ENCODE assay signal across 8 mouse cellular contexts in genomic region chr16:4560145-4560952, GRCm38 (mm10). TPM values are rescaled to one million over a fixed set of nuclear protein-coding genes. Genes with fewer than 3 reads are reported as not detected.
A peak's percentile ranks its signal among the peaks of the same experiment; 100 is the strongest.
DNase-seq lines count a peak whose midpoint lies in the region; ATAC-seq and TF ChIP-seq lines count a peak whose summit lies in the region.

No protein-coding gene starts in this region.

- peak; percentile 87 for TF ChIP-seq CTCF in bone marrow macrophage, adult 2 months (IDR thresholded peaks at IDR 0.05; ENCODE audit: low read depth, low read length)
- TF ChIP-seq CTCF in embryonic fibroblast, embryonic 13.5 days (IDR thresholded peaks at IDR 0.05; ENCODE audit: borderline replicate concordance, insufficient read depth, low read length), result peak; percentile 37; the same call in 1 of the 2 replicates

- H3K4me2 ChIP-seq in heart, embryonic 13.5 days, result peak overlapping the region; percentile 84
- peak overlapping the region; percentile 93 for H3K4me2 ChIP-seq in kidney, embryonic 16.5 days (replicated peaks; ENCODE audit: low read depth, low read length)
- H3K4me2 ChIP-seq in liver, embryonic 13.5 days, result peak overlapping the region; percentile 99
- H3K4me2 ChIP-seq in stomach, embryonic 15.5 days, result peak overlapping the region; percentile 93

- ATAC-seq in CD4-positive, CD25-positive, alpha-beta regulatory T cell, adult 4 months, result peak; percentile 13
- peak; percentile 18; the same call in 1 of the 2 replicates for ATAC-seq in heart, embryonic 13.5 days (ENCODE audit: extremely low read depth, insufficient number of reproducible peaks, low FRiP score, low TSS enrichment)
- peak; percentile 50 for ATAC-seq in kidney, embryonic 16.5 days (ENCODE audit: low FRiP score, low TSS enrichment)
- ATAC-seq in liver, embryonic 13.5 days (ENCODE audit: low read depth), result peak; percentile 41
- ATAC-seq in stomach, embryonic 15.5 days (ENCODE audit: insufficient read depth, low FRiP score, low read depth), result peak; percentile 16

- DNase-seq in liver, embryonic 13.5 days, result peak; percentile 59
- peak; percentile 83 for DNase-seq in naive thymus-derived CD4-positive, alpha-beta T cell, adult 2 months (ENCODE audit: low read depth)

- H3K9ac ChIP-seq in heart, embryonic 13.5 days, result peak overlapping the region; percentile 91
- peak overlapping the region; percentile 82 for H3K9ac ChIP-seq in kidney, embryonic 16.5 days (replicated peaks; ENCODE audit: low read length)
- peak overlapping the region; percentile 85 for H3K9ac ChIP-seq in liver, embryonic 13.5 days
- H3K9ac ChIP-seq in stomach, embryonic 15.5 days, result peak overlapping the region; percentile 39; the same call in 1 of the 2 replicates

- H3K4me1 ChIP-seq in bone marrow macrophage, adult 2 months (ENCODE audit: control insufficient read depth, insufficient read depth, low read length), result peaks cover 12% of the 10 kb centered on the region
- no peaks in the 10 kb centered on the region for H3K4me1 ChIP-seq in embryonic fibroblast, embryonic 13.5 days (ENCODE audit: control insufficient read depth, insufficient read depth, low read length)
- H3K4me1 ChIP-seq in heart, embryonic 13.5 days, result peaks cover 27% of the 10 kb centered on the region
- H3K4me1 ChIP-seq in kidney, embryonic 16.5 days (ENCODE audit: insufficient read depth, low read length), result peaks cover 16% of the 10 kb centered on the region
- peaks cover 46% of the 10 kb centered on the region for H3K4me1 ChIP-seq in liver, embryonic 13.5 days (replicated peaks)
- H3K4me1 ChIP-seq in stomach, embryonic 15.5 days, result peaks cover 24% of the 10 kb centered on the region

- H3K27me3 ChIP-seq in heart, embryonic 13.5 days (replicated peaks), result no peaks in the 10 kb centered on the region
- no peaks in the 10 kb centered on the region for H3K27me3 ChIP-seq in kidney, embryonic 16.5 days (ENCODE audit: insufficient read depth, low read length)
- H3K27me3 ChIP-seq in liver, embryonic 13.5 days, result 0 out of 2 replicates have a peak, but pooled peaks cover 4% of the 10 kb centered on the region
- H3K27me3 ChIP-seq in stomach, embryonic 15.5 days (replicated peaks), result no peaks in the 10 kb centered on the region

- TF ChIP-seq POLR2A in bone marrow macrophage, adult 2 months (IDR thresholded peaks at IDR 0.05; ENCODE audit: borderline replicate concordance, low read depth, low read length), result 0 out of 2 replicates have a peak, but pooled peaks have one; percentile 56
- TF ChIP-seq POLR2A in embryonic fibroblast, embryonic 13.5 days (IDR thresholded peaks at IDR 0.05; ENCODE audit: low read depth, low read length), result no peak

- H3K27ac ChIP-seq in bone marrow macrophage, adult 2 months (ENCODE audit: insufficient read depth, low read depth, low read length), result peak overlapping the region; percentile 87
- no peak overlapping the region for H3K27ac ChIP-seq in embryonic fibroblast, embryonic 13.5 days (ENCODE audit: insufficient read depth, low read length)
- peak overlapping the region; percentile 92 for H3K27ac ChIP-seq in heart, embryonic 13.5 days (replicated peaks)
- H3K27ac ChIP-seq in kidney, embryonic 16.5 days (ENCODE audit: low read length), result peak overlapping the region; percentile 97
- H3K27ac ChIP-seq in liver, embryonic 13.5 days, result peak overlapping the region; percentile 92
- peak overlapping the region; percentile 96 for H3K27ac ChIP-seq in stomach, embryonic 15.5 days

- H3K36me3 ChIP-seq in heart, embryonic 13.5 days, result peaks cover 8% of the 10 kb centered on the region; the same call in 1 of the 2 replicates
- peaks cover 2% of the 10 kb centered on the region; the same call in 1 of the 2 replicates for H3K36me3 ChIP-seq in kidney, embryonic 16.5 days (ENCODE audit: insufficient read depth, low read length)
- 0 out of 2 replicates have a peak, but pooled peaks cover 5% of the 10 kb centered on the region for H3K36me3 ChIP-seq in liver, embryonic 13.5 days
- H3K36me3 ChIP-seq in stomach, embryonic 15.5 days, result no peaks in the 10 kb centered on the region

- peak overlapping the region; percentile 85 for H3K4me3 ChIP-seq in bone marrow macrophage, adult 2 months (ENCODE audit: insufficient read depth, low read length)
- H3K4me3 ChIP-seq in embryonic fibroblast, embryonic 13.5 days (ENCODE audit: insufficient read depth, low read length), result peak overlapping the region; percentile 71
- peak overlapping the region; percentile 85 for H3K4me3 ChIP-seq in heart, embryonic 13.5 days
- H3K4me3 ChIP-seq in kidney, embryonic 16.5 days (ENCODE audit: low read length), result peak overlapping the region; percentile 85
- H3K4me3 ChIP-seq in liver, embryonic 13.5 days (replicated peaks), result peak overlapping the region; percentile 77
- peak overlapping the region; percentile 88 for H3K4me3 ChIP-seq in stomach, embryonic 15.5 days (replicated peaks)

- under 1% methylated on average over 43 of the region's 43 CpGs for WGBS in heart, embryonic 13.5 days
- under 1% methylated on average over 43 of the region's 43 CpGs for WGBS in kidney, embryonic 16.5 days
- 1% methylated on average over 43 of the region's 43 CpGs for WGBS in liver, embryonic 13.5 days (ENCODE audit: insufficient replicate concordance)
- WGBS in stomach, embryonic 15.5 days, result under 1% methylated on average over 42 of the region's 43 CpGs

- no peaks in the 10 kb centered on the region for H3K9me3 ChIP-seq in heart, embryonic 13.5 days
- no peaks in the 10 kb centered on the region for H3K9me3 ChIP-seq in kidney, embryonic 16.5 days (ENCODE audit: low read length)
- H3K9me3 ChIP-seq in liver, embryonic 13.5 days (replicated peaks), result no peaks in the 10 kb centered on the region
- no peaks in the 10 kb centered on the region for H3K9me3 ChIP-seq in stomach, embryonic 15.5 days

RNA-seq across cellular contexts. Expression of gene Tfap4, which starts 0.7 kb away (rescaled TPM):
- 1 to 10 TPM; 6.5 to 7.3 TPM for polyA plus RNA-seq in CD4-positive, CD25-positive, alpha-beta regulatory T cell, adult 4 months (2017; shearing (Covaris generic))
- 7.1 and 8.0 TPM in 2 replicates for polyA plus RNA-seq in bone marrow macrophage, adult 2 months (2012; ENCODE audit: insufficient read depth, insufficient read length, missing spikeins)
- polyA plus RNA-seq in embryonic fibroblast, embryonic 13.5 days (2011; ENCODE audit: insufficient read length, low read depth, missing spikeins), result 3.4 and 6.9 TPM in 2 replicates
- polyA plus RNA-seq in heart, embryonic 13.5 days (2015; fragmentation: Nextera tagmentation; extraction: Ambion mirVana), result 6.3 and 7.7 TPM in 2 replicates
- polyA plus RNA-seq in kidney, embryonic 16.5 days (2015; fragmentation: Nextera tagmentation; extraction: Ambion mirVana), result 21.8 and 25.5 TPM in 2 replicates
- 8.4 and 10.7 TPM in 2 replicates for polyA plus RNA-seq in liver, embryonic 13.5 days (2015; fragmentation: Nextera tagmentation; extraction: Ambion mirVana)
- polyA plus RNA-seq in stomach, embryonic 15.5 days (2015; fragmentation: Nextera tagmentation; extraction: Ambion mirVana), result 20.3 and 22.4 TPM in 2 replicates

RNA-seq across cellular contexts. Expression of gene Srl, which starts 18.7 kb away (rescaled TPM):
- polyA plus RNA-seq in CD4-positive, CD25-positive, alpha-beta regulatory T cell, adult 4 months (2017; shearing (Covaris generic)), result under 1 TPM; 0.42 to 0.97 TPM
- 1.6 and 3.8 TPM in 2 replicates for polyA plus RNA-seq in bone marrow macrophage, adult 2 months (2012; ENCODE audit: insufficient read depth, insufficient read length, missing spikeins)
- 3.9 and 5.9 TPM in 2 replicates for polyA plus RNA-seq in embryonic fibroblast, embryonic 13.5 days (2011; ENCODE audit: insufficient read length, low read depth, missing spikeins)
- polyA plus RNA-seq in heart, embryonic 13.5 days (2015; fragmentation: Nextera tagmentation; extraction: Ambion mirVana), result 177 and 181 TPM in 2 replicates
- polyA plus RNA-seq in kidney, embryonic 16.5 days (2015; fragmentation: Nextera tagmentation; extraction: Ambion mirVana), result 18.2 and 19.2 TPM in 2 replicates
- 3.1 and 3.2 TPM in 2 replicates for polyA plus RNA-seq in liver, embryonic 13.5 days (2015; fragmentation: Nextera tagmentation; extraction: Ambion mirVana)
- polyA plus RNA-seq in stomach, embryonic 15.5 days (2015; fragmentation: Nextera tagmentation; extraction: Ambion mirVana), result 9.3 and 13.7 TPM in 2 replicates

RNA-seq across cellular contexts. Expression of gene Glis2, which starts 34.2 kb away (rescaled TPM):
- under 1 TPM in 1 of 2 experiments, not detected in 1; 0.73 TPM for polyA plus RNA-seq in CD4-positive, CD25-positive, alpha-beta regulatory T cell, adult 4 months (2017; shearing (Covaris generic))
- 0.65 and 1.3 TPM in 2 replicates for polyA plus RNA-seq in bone marrow macrophage, adult 2 months (2012; ENCODE audit: insufficient read depth, insufficient read length, missing spikeins)
- 52.2 and 64.0 TPM in 2 replicates for polyA plus RNA-seq in embryonic fibroblast, embryonic 13.5 days (2011; ENCODE audit: insufficient read length, low read depth, missing spikeins)
- 19.9 and 23.5 TPM in 2 replicates for polyA plus RNA-seq in heart, embryonic 13.5 days (2015; fragmentation: Nextera tagmentation; extraction: Ambion mirVana)
- 43.6 and 53.6 TPM in 2 replicates for polyA plus RNA-seq in kidney, embryonic 16.5 days (2015; fragmentation: Nextera tagmentation; extraction: Ambion mirVana)
- polyA plus RNA-seq in liver, embryonic 13.5 days (2015; fragmentation: Nextera tagmentation; extraction: Ambion mirVana), result 2.4 and 2.8 TPM in 2 replicates
- polyA plus RNA-seq in stomach, embryonic 15.5 days (2015; fragmentation: Nextera tagmentation; extraction: Ambion mirVana), result 27.9 and 30.6 TPM in 2 replicates

Comparison
In these comparisons a context has a peak if more than half of its experiments do, and no peak if none do; other contexts are left out.
1. H3K9ac ChIP-seq: peak in every context shown above with its lines; median percentile 91 in heart, embryonic 13.5 days; 85 in liver, embryonic 13.5 days; 82 in kidney, embryonic 16.5 days; 39 in stomach, embryonic 15.5 days.